Mouse (Mus musculus) kidney, adult 18-20 months (tissue): ENCODE data around the gene Actrt2.
A peak's percentile ranks its signal among the peaks of the same experiment; 100 is the strongest.

ENCODE experiments used
- DNase-seq: peaks from one replicate; pipeline ENCODE4 v3.0.0; 2021

The Actrt2 gene

DNA sequence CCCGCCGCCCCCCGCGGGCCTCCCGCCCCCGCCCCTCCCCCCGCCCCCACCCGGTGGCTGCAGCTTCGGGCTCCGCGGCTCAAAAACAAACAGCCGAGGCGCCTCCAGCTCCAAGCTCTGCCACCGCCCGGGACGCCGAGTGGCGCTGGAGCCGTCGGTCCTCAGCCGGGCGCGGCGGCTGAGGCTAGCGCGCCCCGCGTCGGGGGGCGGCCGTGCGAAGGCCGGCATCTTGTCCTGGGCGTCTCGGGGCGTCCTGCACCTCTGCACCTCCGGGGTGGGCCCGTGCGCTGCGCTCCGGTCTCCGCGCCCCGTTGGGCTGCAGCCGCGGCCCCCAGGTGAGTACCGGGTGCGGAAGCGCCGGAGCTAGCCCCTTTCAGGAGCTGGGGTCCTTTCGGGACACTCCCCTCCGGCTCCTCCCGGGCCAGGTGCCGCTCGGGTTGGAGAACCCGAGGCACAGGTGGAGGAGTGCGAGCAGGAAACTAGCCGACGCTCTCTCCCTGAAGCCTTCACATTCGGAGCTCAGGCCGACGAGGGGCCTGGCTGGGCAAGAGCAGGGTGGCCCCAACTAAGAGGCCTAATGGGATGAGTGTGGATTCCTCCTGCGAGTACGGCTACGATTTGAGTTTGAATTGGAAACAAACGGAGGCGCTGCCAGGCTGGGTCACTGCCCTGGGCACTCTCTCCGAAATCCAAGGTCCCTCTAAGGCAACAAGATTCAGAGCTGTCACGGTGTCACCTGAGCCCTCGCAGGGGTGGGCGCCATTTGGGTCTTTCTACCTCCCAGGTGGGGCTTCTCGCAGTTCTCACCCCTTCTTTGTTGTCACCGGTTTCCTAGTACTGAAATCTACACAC, 30.0 kb downstream of the Actrt2 start:
- no peak for DNase-seq

DNA sequence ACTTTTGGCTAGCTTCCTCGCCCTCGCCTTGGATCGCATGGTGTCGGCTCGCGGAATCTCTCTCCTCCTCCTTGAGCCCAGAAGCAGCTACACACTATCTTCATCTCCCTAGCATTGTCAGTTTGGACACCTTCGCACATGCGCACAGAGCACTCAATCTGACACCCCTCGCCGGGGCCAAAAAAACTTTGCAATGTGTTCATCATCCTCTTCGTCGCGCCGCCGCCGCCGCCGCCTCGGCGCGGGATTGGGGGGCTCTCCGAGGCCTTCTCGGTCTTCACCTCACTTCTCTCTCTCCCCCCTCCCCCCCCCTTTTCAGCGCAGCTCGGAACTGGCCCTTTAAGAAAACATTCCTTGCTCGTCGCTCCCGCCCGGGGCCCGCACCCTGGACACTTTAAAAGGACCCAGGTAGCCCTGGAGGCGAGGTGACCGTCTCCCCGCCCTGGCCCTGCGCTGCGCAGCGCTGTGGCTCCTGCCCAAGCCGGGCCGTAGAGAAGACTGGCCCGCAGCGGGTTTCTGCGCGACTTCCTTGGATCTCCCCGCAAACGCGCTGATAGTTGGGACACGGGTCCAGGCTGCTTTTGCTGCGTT, 30.9 kb downstream of the Actrt2 start, which contains the start of gene Prdm16:
Prdm16 (minus strand) TSS at position 153 of the 591 bp plus-strand sequence.
- DNase-seq: peak; percentile 67

DNA sequence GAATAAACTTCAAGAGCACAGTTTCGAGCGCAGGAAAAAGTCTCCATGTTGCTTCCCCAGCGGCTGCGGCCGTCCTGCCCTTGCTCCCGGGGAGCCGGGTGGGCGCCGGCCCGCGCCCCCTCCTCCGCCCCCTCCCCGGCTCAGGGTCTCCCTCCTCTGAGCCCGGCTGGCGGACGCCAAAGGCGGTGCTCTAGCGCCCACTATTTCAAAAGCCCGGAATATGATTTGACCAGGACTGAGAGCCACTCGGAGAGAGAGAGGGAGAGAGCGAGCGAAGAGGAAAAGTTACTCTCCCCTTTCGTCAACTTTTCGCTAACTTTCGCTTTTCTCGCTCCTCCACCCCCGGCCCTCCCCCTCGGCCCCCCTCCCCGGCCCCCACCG, 31.6 kb downstream of the Actrt2 start:
- DNase-seq: peak; percentile 59

DNA sequence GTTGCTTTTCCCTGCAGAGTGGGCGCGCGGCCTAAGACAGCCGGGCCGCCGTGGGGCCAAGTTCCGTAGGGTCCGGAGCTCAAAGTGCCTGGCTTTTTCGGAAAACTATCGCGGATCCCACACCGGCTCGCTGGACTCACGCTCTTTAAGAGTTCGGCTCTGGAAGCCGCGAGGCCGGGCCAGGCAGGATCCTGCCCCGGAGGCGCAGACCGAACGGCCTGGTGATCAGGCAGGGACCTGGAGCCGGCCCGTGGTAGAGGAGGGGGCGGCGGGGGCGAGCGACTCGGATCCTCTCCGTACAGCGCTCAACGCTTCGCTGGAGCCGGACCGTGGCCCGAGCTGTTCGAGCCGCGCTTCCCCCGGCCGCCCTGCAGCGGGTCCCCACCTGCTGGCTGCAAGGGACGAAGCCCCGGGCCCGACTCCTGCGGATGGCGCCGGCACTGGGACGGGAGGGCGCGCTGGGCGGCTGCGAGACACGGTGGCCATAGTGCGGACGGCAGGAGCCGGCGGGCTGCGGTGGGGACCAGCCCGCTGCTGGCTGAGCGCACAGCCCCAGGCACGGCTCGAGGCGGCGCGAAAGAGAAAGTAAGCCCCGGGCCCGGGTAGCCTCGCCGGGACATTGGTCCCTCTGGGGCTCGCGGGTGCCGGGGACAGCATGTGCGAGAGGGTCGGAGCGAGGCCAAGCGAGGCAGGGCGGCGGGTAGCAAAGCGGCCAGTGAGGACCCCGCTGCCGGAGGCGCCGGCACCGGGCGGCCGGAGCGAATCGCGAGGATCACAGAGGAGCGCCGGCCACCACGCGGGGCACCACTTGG, 32.2 kb downstream of the Actrt2 start:
- peak; percentile 59 for DNase-seq

DNA sequence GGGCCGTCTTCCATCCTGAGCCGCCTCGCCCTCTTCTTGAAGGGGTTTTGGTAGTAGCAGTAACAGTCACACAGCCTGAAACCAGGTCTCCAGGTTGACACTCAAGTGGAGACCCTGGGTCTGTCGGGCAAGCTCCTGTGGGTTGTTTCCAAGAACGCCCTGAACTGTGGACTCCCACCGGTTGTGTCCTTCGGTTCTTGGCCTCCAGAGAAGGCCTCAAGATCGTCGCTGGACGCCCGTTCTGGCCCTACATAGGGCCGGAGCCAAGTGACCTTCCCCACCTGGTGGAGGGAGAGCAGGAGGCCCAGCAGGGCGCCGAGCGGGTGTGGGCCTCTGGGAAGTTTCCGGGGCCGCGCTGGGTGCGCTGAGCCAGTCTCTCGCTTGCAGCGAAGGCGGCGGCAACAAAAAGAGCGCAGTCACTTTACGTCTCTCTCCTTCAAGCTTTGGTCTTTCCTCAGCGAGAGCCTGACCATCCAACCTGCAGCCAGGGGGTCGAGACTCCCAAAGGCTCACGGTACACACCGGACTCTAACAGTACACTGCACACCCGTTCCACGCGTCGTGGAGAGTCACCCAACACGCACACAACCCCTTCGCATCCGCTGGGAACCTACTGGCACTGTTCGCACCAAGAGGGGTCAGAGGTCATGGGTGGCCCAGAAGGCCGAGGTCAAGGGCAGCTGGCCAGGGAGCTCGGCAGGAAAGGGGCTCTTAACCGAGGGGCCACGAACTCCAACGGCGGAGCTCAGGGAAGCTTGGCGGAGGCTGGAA, 33.0 kb downstream of the Actrt2 start:
- peak; percentile 49 for DNase-seq

DNA sequence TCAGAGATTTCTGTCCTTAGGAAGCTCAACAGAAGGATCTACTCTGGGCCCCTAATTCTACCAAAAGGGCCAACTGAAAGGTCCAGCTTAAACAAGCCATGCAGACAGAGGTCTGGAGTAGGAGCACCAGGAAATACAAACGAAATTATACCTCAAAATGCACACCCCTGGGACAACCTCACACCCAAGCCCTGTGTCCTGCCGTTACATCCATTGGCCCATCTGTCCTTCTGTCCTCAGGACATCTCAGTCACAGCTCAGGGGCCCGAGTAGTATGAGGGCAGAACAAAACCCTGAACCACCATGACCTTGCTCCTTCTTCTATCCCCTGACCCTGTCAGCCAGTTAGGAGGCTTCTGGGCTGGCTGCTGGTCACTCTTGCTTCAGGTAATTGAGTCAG, 33.7 kb downstream of the Actrt2 start:
- DNase-seq: peak; percentile 33

DNA sequence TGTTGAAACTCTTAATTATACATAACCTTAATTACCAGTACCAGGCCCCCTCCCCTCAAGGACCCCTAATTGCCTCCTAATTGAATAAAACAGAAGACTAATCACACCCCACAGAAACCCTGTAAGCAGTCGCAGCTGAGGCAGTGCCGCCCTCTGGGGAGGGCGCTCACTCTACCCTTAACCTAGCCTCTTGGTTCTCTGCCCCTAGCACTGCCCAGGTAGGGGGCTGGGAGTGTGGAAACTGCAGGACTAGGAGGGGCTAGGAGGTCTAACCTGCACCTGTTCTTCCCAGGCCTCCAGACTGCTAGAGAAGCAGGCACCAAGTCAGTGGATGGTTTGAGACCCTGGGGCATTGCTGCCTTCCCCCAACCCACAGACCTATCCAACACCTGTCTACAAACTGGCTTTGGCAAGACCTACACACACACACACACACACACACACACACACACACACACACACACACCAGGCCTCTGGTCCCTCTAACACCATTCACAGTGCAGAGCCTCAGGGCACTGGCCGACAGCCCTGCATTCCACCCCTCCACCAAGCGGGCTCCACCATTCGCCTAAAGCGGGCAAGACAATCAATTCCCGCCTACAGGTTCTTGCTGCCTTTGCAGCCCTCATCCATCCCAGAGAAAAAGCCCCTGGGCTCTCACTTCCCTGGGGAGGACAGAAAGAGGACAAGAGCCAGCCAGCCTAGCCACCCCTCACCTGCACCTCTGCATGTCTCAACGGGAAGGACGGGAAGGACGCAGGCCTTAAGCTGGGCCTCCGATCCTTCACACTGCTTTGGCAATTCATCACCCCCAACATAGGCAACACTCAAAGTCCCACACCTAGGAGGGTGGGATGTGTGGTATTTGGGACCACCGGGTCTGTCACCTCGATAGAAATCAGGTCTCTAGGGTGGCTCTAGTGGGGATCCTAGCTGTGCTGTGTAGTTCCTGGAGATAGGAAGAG, 34.6 kb downstream of the Actrt2 start:
- peak; percentile 60 for DNase-seq

DNA sequence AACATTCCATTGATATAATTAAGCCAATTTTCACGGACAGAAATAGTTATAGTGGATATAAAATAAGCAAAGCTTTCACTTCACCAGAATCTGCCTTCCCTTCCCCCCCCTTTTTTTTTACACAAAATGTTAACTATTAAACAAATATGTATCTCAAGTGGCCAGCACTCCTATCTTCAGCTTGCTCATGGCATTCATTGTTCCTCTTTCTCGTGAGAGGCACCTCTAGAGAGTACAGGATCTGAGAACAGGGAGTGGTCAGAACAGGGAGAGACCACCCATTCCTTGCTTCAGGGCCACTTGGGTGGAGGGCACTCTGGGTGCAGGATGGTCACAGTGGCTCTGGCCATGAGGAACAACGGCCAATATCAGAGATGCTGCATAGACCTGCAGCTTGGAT, 36.9 kb downstream of the Actrt2 start:
- DNase-seq: no peak

DNA sequence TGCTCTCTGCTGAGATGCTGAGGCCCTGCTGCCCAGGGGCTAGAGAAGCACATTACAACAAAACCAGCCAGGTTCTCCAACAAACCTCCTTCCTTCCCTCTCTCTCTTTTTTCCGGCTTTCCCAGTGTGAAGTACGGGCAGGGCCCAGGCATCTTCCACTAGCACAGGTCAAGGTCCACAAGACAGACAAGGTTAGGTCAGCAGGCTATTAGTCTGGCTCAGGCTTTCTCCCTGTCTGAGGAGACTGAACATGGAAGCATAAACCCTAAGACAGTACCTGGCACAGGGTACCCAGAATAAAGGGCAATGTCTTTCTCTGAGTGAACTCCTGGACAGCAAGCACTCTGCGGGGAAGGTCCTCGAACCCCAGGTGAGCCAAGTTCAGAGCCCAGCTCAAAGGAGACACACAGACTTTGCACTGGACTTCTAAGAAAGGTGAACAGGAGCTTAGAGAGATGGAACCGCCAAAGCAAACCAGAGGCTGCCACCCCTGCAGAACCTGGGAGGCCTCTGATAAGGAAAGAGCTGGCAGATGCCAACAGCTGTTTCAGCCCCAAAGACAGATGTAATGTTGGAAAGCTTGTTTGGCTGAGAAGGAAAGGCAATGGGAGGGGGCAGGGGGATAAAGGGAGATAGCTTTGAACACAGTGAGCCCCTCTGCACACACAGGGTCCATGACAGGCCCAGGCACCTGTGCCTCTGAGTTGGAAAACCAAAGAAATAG, 40.1 kb downstream of the Actrt2 start:
- no peak for DNase-seq

DNA sequence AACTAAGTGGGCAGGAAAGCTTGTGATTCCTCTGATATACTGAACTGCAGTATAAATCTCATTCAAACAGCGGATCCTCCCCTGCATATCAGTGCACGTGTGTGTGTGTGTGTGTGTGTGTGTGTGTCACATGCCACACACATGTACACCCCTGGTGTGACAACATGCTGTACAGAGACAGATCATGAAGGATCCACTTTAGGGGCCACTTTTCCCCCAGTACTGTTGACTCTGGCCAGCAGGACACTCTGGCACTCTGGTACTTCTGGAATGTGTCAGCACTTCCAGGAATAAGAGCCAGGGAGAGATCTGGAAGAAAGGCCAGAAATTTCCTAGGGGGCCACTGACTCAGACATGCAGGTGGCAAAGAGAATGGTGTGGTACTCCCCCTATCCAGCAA, 41.4 kb downstream of the Actrt2 start:
- no peak for DNase-seq

DNA sequence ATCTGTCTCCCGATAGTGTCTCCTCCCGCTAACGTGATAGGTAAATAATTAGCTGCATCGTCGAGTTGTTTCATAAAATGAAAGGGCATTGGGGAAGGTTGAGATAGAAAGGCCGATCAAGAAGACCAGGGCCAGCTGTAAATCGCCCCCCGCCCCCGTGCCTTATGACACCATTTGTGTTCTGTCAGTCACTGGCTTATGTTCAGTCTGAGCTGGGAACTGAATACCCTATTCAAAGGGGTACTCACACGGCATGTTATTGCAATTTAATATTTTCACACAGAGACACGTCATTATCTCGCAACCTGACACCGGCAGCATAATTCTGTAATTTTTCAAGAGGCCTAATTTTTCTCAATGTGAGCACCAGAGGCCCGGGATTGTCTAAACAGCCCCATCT, 42.0 kb downstream of the Actrt2 start:
- no peak for DNase-seq

DNA sequence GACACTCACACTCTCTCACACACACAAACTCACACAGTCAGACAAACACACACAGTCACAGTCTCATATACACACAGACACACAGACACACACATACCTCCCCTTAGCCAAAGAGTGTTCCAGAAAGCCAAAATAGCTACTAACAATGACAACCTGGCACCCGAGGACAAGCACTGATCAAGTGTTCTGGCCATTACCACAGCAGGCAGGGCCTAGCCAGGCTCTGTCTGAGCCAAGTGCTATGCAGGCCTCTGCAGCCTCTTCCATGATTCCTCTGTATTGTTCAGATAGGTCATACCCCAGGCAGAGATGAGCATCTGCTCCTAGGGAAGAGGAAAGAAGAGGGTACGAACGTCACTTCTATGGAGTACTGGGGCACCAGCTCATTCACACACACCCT, 44.4 kb downstream of the Actrt2 start:
- DNase-seq: no peak

DNA sequence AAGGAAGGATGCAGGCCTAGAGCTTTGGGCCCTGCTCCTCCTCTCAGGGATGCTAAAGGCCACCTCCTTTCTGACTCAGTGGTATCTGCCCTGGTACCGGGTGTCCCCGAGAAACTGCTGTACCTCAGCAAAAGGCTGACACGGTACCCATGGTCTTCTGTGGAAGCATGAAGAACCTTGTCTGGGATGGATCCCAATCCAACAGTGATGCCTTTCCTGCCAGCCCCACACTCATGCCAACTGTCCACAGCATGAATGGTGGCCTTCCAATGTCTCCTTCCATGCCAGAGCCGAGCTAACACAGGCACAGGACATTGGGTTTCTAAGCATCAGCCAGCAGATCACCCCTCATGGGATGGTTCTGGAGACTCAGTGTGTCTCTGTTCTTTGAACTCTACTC, 45.1 kb downstream of the Actrt2 start:
- no peak for DNase-seq
